Comparison of ENCODE assay signal across 8 mouse cellular contexts in genomic region chr2:84727172-84727858, GRCm38 (mm10). TPM values are rescaled to one million over a fixed set of nuclear protein-coding genes. Genes with fewer than 3 reads are reported as not detected.
DNase-seq lines count a peak whose midpoint lies in the region; ATAC-seq and TF ChIP-seq lines count a peak whose summit lies in the region.

Gene Clp1, minus strand, starts transcription at chr2:84727350.

- H3K4me2 ChIP-seq in forebrain, embryonic 15.5 days (replicated peaks): peak within 1 kb of the TSS; percentile 73

- TF ChIP-seq POLR2A in lung, adult 2 months (IDR thresholded peaks at IDR 0.05; ENCODE audit: borderline replicate concordance, extremely low read depth, low read depth, low read length): peak; percentile 89

- peak; percentile 99 for DNase-seq in ES-E14 (ENCODE audit: low read depth, low spot score)
- DNase-seq in cerebellum, adult 11-12 months: peak; percentile 94
- peak; percentile 93 for DNase-seq in heart, postnatal 25 days (ENCODE audit: low spot score)
- DNase-seq in layer of hippocampus, adult 18-20 months (ENCODE audit: low spot score in 2 of 2): peak; percentile 93 to 99
- peak; percentile 95 for DNase-seq in lung, adult 2 months
- peak; percentile 93 to 95 for DNase-seq in thymus, adult 18-20 months

- peak; percentile 97 for ATAC-seq in forebrain, embryonic 15.5 days (replicated peaks)
- ATAC-seq in neutrophil, adult 5-6 weeks (ENCODE audit: extremely low read depth, insufficient number of reproducible peaks, low FRiP score, poor library complexity, severe bottlenecking): peak; percentile 95

- no peaks in the 10 kb centered on the region for H3K9me3 ChIP-seq in ES-E14 (ENCODE audit: control insufficient read depth, insufficient read depth, low read depth, low read length)
- no peaks in the 10 kb centered on the region for H3K9me3 ChIP-seq in forebrain, embryonic 15.5 days

- H3K36me3 ChIP-seq in ES-E14 (ENCODE audit: control insufficient read depth, insufficient read depth, low read length, poor library complexity, severe bottlenecking): peaks cover 13% of the 10 kb centered on the region
- H3K36me3 ChIP-seq in forebrain, embryonic 15.5 days: peaks cover 23% of the 10 kb centered on the region

- H3K27me3 ChIP-seq in forebrain, embryonic 15.5 days: no peaks in the 10 kb centered on the region

- intact Hi-C loops in heart, postnatal 25 days (cut with DNase I): no loop called here

- TF ChIP-seq CTCF in lung, adult 2 months (IDR thresholded peaks at IDR 0.05; ENCODE audit: insufficient read depth, low read length): no peak

- peaks cover 3 to 4% of the 10 kb centered on the region in 2 experiments; a peak in 2 of 4 replicates for H3K4me1 ChIP-seq in ES-E14 (ENCODE audit: control insufficient read depth in 2 of 2, insufficient read depth in 2 of 2, low read length in 2 of 2, poor library complexity in 1 of 2)
- peaks cover 31% of the 10 kb centered on the region for H3K4me1 ChIP-seq in forebrain, embryonic 15.5 days
- 0 out of 2 replicates have a peak, but pooled peaks cover 2% of the 10 kb centered on the region for H3K4me1 ChIP-seq in lung, adult 2 months (ENCODE audit: control insufficient read depth, insufficient read depth, low read length)

- no peak within 1 kb of the TSS for H3K27ac ChIP-seq in ES-E14 (ENCODE audit: insufficient read depth, low read depth, low read length, poor library complexity, severe bottlenecking)
- peak within 1 kb of the TSS; percentile 89 for H3K27ac ChIP-seq in forebrain, embryonic 15.5 days (replicated peaks)

- in situ Hi-C loops in ES-E14 (cut with MboI; ENCODE audit: low sequenced_read_pairs in 2 of 2, unreplicated experiment in 2 of 2): no loop called here

- peak within 1 kb of the TSS; percentile 72 to 87 for H3K4me3 ChIP-seq in ES-E14 (ENCODE audit: insufficient read depth in 1 of 2, low read depth in 1 of 2, low read length in 2 of 2, poor library complexity in 1 of 2, severe bottlenecking in 1 of 2)
- H3K4me3 ChIP-seq in forebrain, embryonic 15.5 days: peak within 1 kb of the TSS; percentile 67
- H3K4me3 ChIP-seq in lung, adult 2 months (replicated peaks; ENCODE audit: extremely low read depth, low read depth, low read length): peak within 1 kb of the TSS; percentile 85

- H3K9ac ChIP-seq in ES-E14 (ENCODE audit: insufficient read depth, low read depth, low read length, poor library complexity, severe bottlenecking): peak within 1 kb of the TSS; percentile 68
- peak within 1 kb of the TSS; percentile 59 for H3K9ac ChIP-seq in forebrain, embryonic 15.5 days (replicated peaks)

- WGBS in forebrain, embryonic 15.5 days: under 1% methylated on average over 39 of the region's 39 CpGs
- under 1% methylated on average over 39 of the region's 39 CpGs for WGBS in lung, adult 2 months

TF ChIP-seq in ES-E14, 5 proteins besides CTCF, POLR2A, EP300 and RAD21:
- TF ChIP-seq HCFC1 (IDR thresholded peaks at IDR 0.05; ENCODE audit: borderline replicate concordance, insufficient read depth, low read length): peak; percentile 98
- no peak for TF ChIP-seq ZNF384 (IDR thresholded peaks at IDR 0.05; ENCODE audit: low read depth, low read length)
- no peak for TF ChIP-seq CHD2 (IDR thresholded peaks at IDR 0.05; ENCODE audit: low read depth, low read length)
- peak; percentile 65; the same call in 1 of the 2 replicates for TF ChIP-seq MAFK (IDR thresholded peaks at IDR 0.05; ENCODE audit: insufficient read depth, low read depth, low read length)

RNA-seq across cellular contexts. Expression of gene Clp1, which starts in this region (rescaled TPM):
- 28.6 and 36.4 TPM in 2 replicates for total RNA-seq in ES-E14 (2012; rRNA removed)
- 30.1 and 30.4 TPM in 2 replicates for polyA plus RNA-seq in forebrain, embryonic 15.5 days (2015; fragmentation: Nextera tagmentation; extraction: Ambion mirVana)
- 1 to 10 TPM; 4.9 TPM for total RNA-seq in heart, postnatal 25 days (2021)
- total RNA-seq in layer of hippocampus, adult 18-20 months (2021): 10 to 100 TPM; 10.7 to 11.7 TPM
- polyA plus RNA-seq in lung, adult 2 months (2012; rRNA removed): 6.0 and 10.3 TPM in 2 replicates
- 41.6 and 50.2 TPM in 2 replicates for total RNA-seq in neutrophil, adult 5-6 weeks (2017)
